Mouse (Mus musculus) heart, embryonic 14.5 days (tissue): Measurements from ENCODE around the gene Rabgap1l. TPM values are rescaled to one million over a fixed set of nuclear protein-coding genes. Genes with fewer than 3 reads are reported as not detected.

Experiments used
- ATAC-seq: fragments of 200-750 bp; cut with Nextera tagmentation; 2 replicates; pipeline ENCODE4 v1.8.0; 2017; ENCODE audit warnings: low read depth, moderate TSS enrichment; ENCODE audit not compliant: insufficient number of reproducible peaks, insufficient read depth, low FRiP score
- H3K27ac ChIP-seq, 2 experiments: fragments of 200-500 bp in 1 of 2; fragments of 300-500 bp in 1 of 2; sonication (generic) in 1 of 2; replicated peaks in 1 of 2; 2 replicates each; pipeline ENCODE4 v1.5.1; 2012 to 2014; ENCODE audit warnings: low read depth in 2 of 2, low read length in 2 of 2, control low read depth in 1 of 2, mild to moderate bottlenecking in 1 of 2, mixed read lengths in 1 of 2; ENCODE audit not compliant: control insufficient read depth in 1 of 2, insufficient read depth in 1 of 2
- H3K27me3 ChIP-seq: fragments of 300-500 bp; sonication (generic); 2 replicates; pipeline ENCODE4 v1.6.1; 2014; ENCODE audit warnings: mild to moderate bottlenecking, low read length, control low read depth; ENCODE audit not compliant: control insufficient read depth, insufficient read depth
- H3K36me3 ChIP-seq: fragments of 300-500 bp; sonication (generic); 2 replicates; pipeline ENCODE4 v1.6.1; 2014; ENCODE audit warnings: mild to moderate bottlenecking, control low read depth, low read length, mixed read lengths; ENCODE audit not compliant: control insufficient read depth, insufficient read depth
- H3K4me1 ChIP-seq, 2 experiments: fragments of 200-500 bp in 1 of 2; fragments of 300-500 bp in 1 of 2; sonication (generic) in 1 of 2; 2 replicates each; pipeline ENCODE4 v1.6.1; 2012 to 2014; ENCODE audit warnings: low read length in 2 of 2, control low read depth in 1 of 2, mixed read lengths in 1 of 2; ENCODE audit not compliant: control insufficient read depth in 2 of 2, insufficient read depth in 2 of 2
- H3K4me2 ChIP-seq: fragments of 300-500 bp; sonication (generic); 2 replicates; pipeline ENCODE4 v1.6.1; 2014; ENCODE audit warnings: mild to moderate bottlenecking, low read length
- H3K4me3 ChIP-seq, 2 experiments: fragments of 200-500 bp in 1 of 2; fragments of 300-500 bp in 1 of 2; sonication (generic) in 1 of 2; 2 replicates each; pipeline ENCODE4 v1.5.1; 2012 to 2014; ENCODE audit warnings: low read length in 2 of 2, mild to moderate bottlenecking in 2 of 2, control low read depth in 1 of 2, low read depth in 1 of 2, moderate library complexity in 1 of 2; ENCODE audit not compliant: control insufficient read depth in 1 of 2, insufficient read depth in 1 of 2
- H3K9ac ChIP-seq: fragments of 300-500 bp; sonication (generic); 2 replicates; pipeline ENCODE4 v1.6.1; 2014; ENCODE audit warnings: mild to moderate bottlenecking, low read length
- H3K9me3 ChIP-seq: fragments of 300-500 bp; sonication (generic); 2 replicates; pipeline ENCODE4 v1.6.1; 2016; ENCODE audit warnings: low read length, control low read depth; ENCODE audit not compliant: control insufficient read depth
- WGBS: fragments of 180-500 bp; shearing (Covaris S2); extraction: QIAGEN DNeasy Blood & Tissue Kit; methylation state at CpG from one replicate; pipeline ENCODE4 v1.1.7; 2014; 5-methylcytosine and 5-hydroxymethylcytosine counted together
- polyA plus RNA-seq: library from polyadenylated mRNA; unstranded; fragments of >200 nt; fragmentation: Nextera tagmentation; extraction: Ambion mirVana; gene quantifications from 2 replicates; pipeline ENCODE4 v1.2.1, GENCODE M21; 2014

Gene Rabgap1l
- polyA plus RNA-seq, 1 experiment from 2014 or later, result 95.6 TPM

- Histone ChIP-seq H3K27ac (no peak overlapping the region), H3K27me3 (no peaks in the 10 kb centered on the region), H3K36me3 (no peaks in the 10 kb centered on the region), H3K4me1 (no peaks in the 10 kb centered on the region), H3K9me3 (no peaks in the 10 kb centered on the region), H3K4me2 (no peak overlapping the region), H3K4me3 (no peak overlapping the region), H3K9ac (no peak overlapping the region)
- ATAC-seq, result no peak
- 74% methylated on average over 8 of the region's 8 CpGs for WGBS
These were observed 474.8 kb downstream of the Rabgap1l start for GRCm38 (mm10) chr1:160318057-160318725.

GRCm38 (mm10) chr1:160316239-160316638, 476.8 kb downstream of the Rabgap1l start:
- Histone ChIP-seq H3K36me3 (no peaks in the 10 kb centered on the region), H3K4me3 (no peak overlapping the region), H3K4me1 (peaks cover 0 to 4% of the 10 kb centered on the region in 2 experiments; a peak in 1 of 4 replicates), H3K27ac (no peak overlapping the region), H3K27me3 (no peaks in the 10 kb centered on the region), H3K4me2 (no peak overlapping the region), H3K9me3 (no peaks in the 10 kb centered on the region), H3K9ac (no peak overlapping the region)
- 95% methylated on average over 2 of the region's 2 CpGs for WGBS
- no peak for ATAC-seq

- Histone ChIP-seq H3K27me3 (no peaks in the 10 kb centered on the region), H3K27ac (no peak overlapping the region), H3K36me3 (no peaks in the 10 kb centered on the region), H3K9ac (no peak overlapping the region), H3K9me3 (no peaks in the 10 kb centered on the region), H3K4me1 (peaks cover 0 to 7% of the 10 kb centered on the region in 2 experiments; a peak in 2 of 4 replicates), H3K4me3 (no peak overlapping the region), H3K4me2 (no peak overlapping the region)
- 86% methylated on average over 4 of the region's 4 CpGs for WGBS
- no peak for ATAC-seq
These were observed 480.4 kb downstream of the Rabgap1l start for GRCm38 (mm10) chr1:160312658-160313057.

GRCm38 (mm10) chr1:160311861-160312260, 481.1 kb downstream of the Rabgap1l start:
- Histone ChIP-seq H3K4me2 (no peak overlapping the region), H3K4me1 (peaks cover 3 to 13% of the 10 kb centered on the region in 2 experiments), H3K27ac (no peak overlapping the region), H3K36me3 (no peaks in the 10 kb centered on the region), H3K9ac (no peak overlapping the region), H3K4me3 (no peak overlapping the region), H3K27me3 (no peaks in the 10 kb centered on the region), H3K9me3 (no peaks in the 10 kb centered on the region)
- no peak for ATAC-seq
- 22% methylated on average over 2 of the region's 2 CpGs for WGBS

GRCm38 (mm10) chr1:160309951-160310350, 483.1 kb downstream of the Rabgap1l start:
- no peak overlapping the region for H3K4me3 ChIP-seq
- H3K36me3 ChIP-seq, result no peaks in the 10 kb centered on the region
- H3K4me2 ChIP-seq, result no peak overlapping the region
- H3K27me3 ChIP-seq, result no peaks in the 10 kb centered on the region
- H3K9me3 ChIP-seq, result no peaks in the 10 kb centered on the region
- 51% methylated on average over 5 of the region's 5 CpGs for WGBS
- H3K4me1 ChIP-seq, result peaks cover 3 to 13% of the 10 kb centered on the region in 2 experiments
- no peak for ATAC-seq
- H3K27ac ChIP-seq, result no peak overlapping the region
- no peak overlapping the region for H3K9ac ChIP-seq

GRCm38 (mm10) chr1:160308996-160309395, 484.0 kb downstream of the Rabgap1l start:
- H3K9me3 ChIP-seq, result no peaks in the 10 kb centered on the region
- ATAC-seq, result no peak
- peaks cover 3 to 15% of the 10 kb centered on the region in 2 experiments for H3K4me1 ChIP-seq
- no peak overlapping the region for H3K4me3 ChIP-seq
- peak overlapping the region; percentile 14 for H3K4me2 ChIP-seq
- H3K9ac ChIP-seq, result no peak overlapping the region
- no peak overlapping the region for H3K27ac ChIP-seq
- no peaks in the 10 kb centered on the region for H3K27me3 ChIP-seq
- 38% methylated on average over 7 of the region's 7 CpGs for WGBS
- H3K36me3 ChIP-seq, result no peaks in the 10 kb centered on the region

GRCm38 (mm10) chr1:160308498-160308897, 484.5 kb downstream of the Rabgap1l start:
- Histone ChIP-seq H3K4me3 (no peak overlapping the region), H3K9me3 (no peaks in the 10 kb centered on the region), H3K4me2 (peak overlapping the region; percentile 14; the same call in 1 of the 2 replicates), H3K4me1 (peaks cover 3 to 19% of the 10 kb centered on the region in 2 experiments), H3K36me3 (no peaks in the 10 kb centered on the region), H3K27me3 (no peaks in the 10 kb centered on the region), H3K9ac (no peak overlapping the region), H3K27ac (no peak overlapping the region)
- 77% methylated on average over 7 of the region's 7 CpGs for WGBS
- no peak for ATAC-seq
